Mouse (Mus musculus): ENCODE data around the gene Cux2.
A peak's percentile ranks its signal among the peaks of the same experiment; 100 is the strongest.

Gene Cux2

GRCm38 (mm10) chr5:122050017-122050831, at the start of gene Cux2:
Cux2 (minus strand) TSS chr5:122050102.
- DNase-seq (ENCODE audit: low spot score): no peak

GRCm38 (mm10) chr5:122094439-122094838, 44.5 kb upstream of the Cux2 start:
- no peak for DNase-seq (ENCODE audit: low spot score)

- no peak for DNase-seq (ENCODE audit: low spot score)
Observed at GRCm38 (mm10) chr5:122093734-122094133, 43.8 kb upstream of the Cux2 start.

- no peak for DNase-seq (ENCODE audit: low spot score)
Observed at GRCm38 (mm10) chr5:122092794-122093193, 42.9 kb upstream of the Cux2 start.

- DNase-seq (ENCODE audit: low spot score): no peak
Observed at GRCm38 (mm10) chr5:122091070-122091469, 41.2 kb upstream of the Cux2 start.

- no peak for DNase-seq (ENCODE audit: low spot score)
Observed at GRCm38 (mm10) chr5:122089664-122090063, 39.8 kb upstream of the Cux2 start.

GRCm38 (mm10) chr5:122088917-122089316, 39.0 kb upstream of the Cux2 start:
- peak; percentile 83 for DNase-seq (ENCODE audit: low spot score)

GRCm38 (mm10) chr5:122086121-122086520, 36.2 kb upstream of the Cux2 start:
- DNase-seq (ENCODE audit: low spot score): no peak

GRCm38 (mm10) chr5:122085291-122085690, 35.4 kb upstream of the Cux2 start:
- DNase-seq (ENCODE audit: low spot score): no peak

- DNase-seq (ENCODE audit: low spot score): no peak
Observed at GRCm38 (mm10) chr5:122084470-122084869, 34.6 kb upstream of the Cux2 start.

GRCm38 (mm10) chr5:122083282-122083681, 33.4 kb upstream of the Cux2 start:
- no peak for DNase-seq (ENCODE audit: low spot score)

- DNase-seq (ENCODE audit: low spot score): no peak
Observed at GRCm38 (mm10) chr5:122081471-122081870, 31.6 kb upstream of the Cux2 start.

GRCm38 (mm10) chr5:122080930-122081329, 31.0 kb upstream of the Cux2 start:
- DNase-seq (ENCODE audit: low spot score): peak; percentile 71

GRCm38 (mm10) chr5:122079796-122080195, 29.9 kb upstream of the Cux2 start:
- DNase-seq (ENCODE audit: low spot score): no peak

GRCm38 (mm10) chr5:122077244-122077643, 27.3 kb upstream of the Cux2 start:
- DNase-seq (ENCODE audit: low spot score): no peak

GRCm38 (mm10) chr5:122075736-122076135, 25.8 kb upstream of the Cux2 start:
- DNase-seq (ENCODE audit: low spot score): no peak

- DNase-seq (ENCODE audit: low spot score): no peak
Observed at GRCm38 (mm10) chr5:122071997-122072396, 22.1 kb upstream of the Cux2 start.

- DNase-seq (ENCODE audit: low spot score): no peak
Observed at GRCm38 (mm10) chr5:122070963-122071800, 21.3 kb upstream of the Cux2 start.

GRCm38 (mm10) chr5:122068563-122068962, 18.7 kb upstream of the Cux2 start:
- no peak for DNase-seq (ENCODE audit: low spot score)

- no peak for DNase-seq (ENCODE audit: low spot score)
Observed at GRCm38 (mm10) chr5:122063204-122063933, 13.5 kb upstream of the Cux2 start.

- no peak for DNase-seq (ENCODE audit: low spot score)
Observed at GRCm38 (mm10) chr5:122062479-122062878, 12.6 kb upstream of the Cux2 start.

GRCm38 (mm10) chr5:122060767-122061333, 10.9 kb upstream of the Cux2 start:
- no peak for DNase-seq (ENCODE audit: low spot score)
